Mouse (Mus musculus): Measurements from ENCODE around the gene Raf1.

Raf1 gene

DNA sequence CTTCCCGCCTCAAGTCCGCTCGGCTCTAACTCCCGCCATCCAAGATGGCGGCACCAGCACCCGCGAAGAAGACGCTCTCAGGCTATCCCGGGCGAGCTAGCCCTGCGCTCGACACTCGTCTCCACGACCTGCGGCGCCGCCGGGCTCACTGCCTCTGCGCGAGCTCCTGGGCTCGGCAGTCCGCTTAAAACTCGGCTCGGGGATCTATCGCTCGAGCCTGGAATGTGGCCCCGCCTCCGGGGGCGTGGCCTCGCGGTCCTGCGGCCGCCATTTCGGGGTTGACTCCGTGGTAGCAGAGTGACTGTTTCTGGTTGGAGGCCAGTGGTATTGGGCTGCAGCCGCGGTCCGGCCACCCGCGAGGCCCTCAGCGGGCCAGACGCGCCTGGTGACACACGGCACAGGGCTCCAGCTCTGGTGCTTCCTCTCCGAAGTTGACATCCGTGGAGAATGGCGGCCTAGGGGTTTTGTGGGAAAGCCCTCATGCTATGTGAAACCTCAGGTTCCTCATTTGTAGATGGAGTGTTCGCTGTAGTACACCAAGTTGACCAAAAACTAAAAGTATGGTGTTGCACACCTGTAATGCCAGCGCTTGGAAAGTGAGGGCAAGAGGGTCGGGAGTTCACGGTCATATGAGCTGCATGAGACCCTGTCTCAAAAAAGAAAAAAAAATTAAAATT is at the start of gene Raf1:
TSS of gene Raf1 (minus strand) at position 184 of the 677 bp plus-strand sequence.
- DNase-seq (ENCODE audit: low read depth), result peak; percentile 98

DNA sequence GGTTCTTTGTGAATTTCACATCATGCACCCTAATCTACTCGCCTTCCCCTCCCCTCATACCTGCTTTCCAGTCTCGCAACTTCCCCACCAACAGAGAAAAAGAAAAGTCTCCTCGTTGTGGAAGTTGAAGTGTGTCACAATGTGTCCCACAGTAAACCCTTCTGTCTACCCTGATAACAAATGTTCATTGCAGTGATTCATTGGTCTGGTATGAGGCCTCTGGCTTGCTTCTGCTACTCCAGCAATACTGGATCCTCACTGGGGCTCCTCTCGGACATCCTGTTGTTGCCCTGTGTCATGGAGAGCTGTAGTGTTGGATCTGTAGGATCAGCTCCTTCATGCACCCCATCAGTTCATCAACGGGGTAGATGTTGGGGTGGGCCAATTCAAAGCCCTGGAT is 45.8 kb upstream of the Raf1 start:
- no peak for DNase-seq (ENCODE audit: low read depth)

DNA sequence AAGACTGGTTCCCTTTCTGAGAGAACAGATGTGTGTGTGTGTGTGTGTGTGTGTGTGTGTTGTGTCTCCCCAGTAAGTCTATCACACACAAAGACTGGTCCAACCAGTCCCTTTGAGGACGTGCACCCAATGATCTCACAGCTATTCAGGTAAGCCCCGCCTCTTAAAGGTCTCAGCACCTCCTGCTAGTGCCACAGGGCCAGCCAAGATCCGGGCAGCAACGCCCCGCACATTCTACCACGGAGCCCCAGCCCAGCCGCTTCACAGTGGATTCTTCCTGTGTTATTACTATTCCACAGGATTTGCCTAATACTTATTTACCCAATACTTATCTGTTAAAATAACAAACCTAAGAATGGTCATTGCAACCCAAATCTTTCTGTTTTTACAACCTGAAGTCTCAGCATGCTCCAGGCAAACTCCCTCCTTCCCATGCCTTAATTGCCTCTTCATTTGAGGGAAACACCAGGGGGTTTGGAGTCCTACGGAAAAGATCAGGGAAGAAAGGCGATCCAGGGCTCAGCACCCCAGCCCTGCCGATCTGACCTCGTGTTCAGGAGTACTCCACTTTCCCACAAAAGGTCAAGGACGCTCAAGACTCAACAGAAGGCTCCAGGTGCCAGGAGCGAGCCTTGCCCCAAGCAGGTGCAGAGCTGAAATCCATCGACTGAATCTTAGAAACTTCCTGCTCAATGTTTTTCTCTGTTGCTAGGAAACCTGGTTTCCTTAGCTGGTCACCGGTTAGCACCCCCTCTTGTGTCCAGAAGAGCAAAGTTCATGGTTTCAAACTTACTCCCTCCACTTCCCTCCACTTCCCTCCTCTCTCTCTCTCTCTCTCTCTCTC is 41.5 kb upstream of the Raf1 start:
- DNase-seq (ENCODE audit: low read depth), result peak; percentile 77

DNA sequence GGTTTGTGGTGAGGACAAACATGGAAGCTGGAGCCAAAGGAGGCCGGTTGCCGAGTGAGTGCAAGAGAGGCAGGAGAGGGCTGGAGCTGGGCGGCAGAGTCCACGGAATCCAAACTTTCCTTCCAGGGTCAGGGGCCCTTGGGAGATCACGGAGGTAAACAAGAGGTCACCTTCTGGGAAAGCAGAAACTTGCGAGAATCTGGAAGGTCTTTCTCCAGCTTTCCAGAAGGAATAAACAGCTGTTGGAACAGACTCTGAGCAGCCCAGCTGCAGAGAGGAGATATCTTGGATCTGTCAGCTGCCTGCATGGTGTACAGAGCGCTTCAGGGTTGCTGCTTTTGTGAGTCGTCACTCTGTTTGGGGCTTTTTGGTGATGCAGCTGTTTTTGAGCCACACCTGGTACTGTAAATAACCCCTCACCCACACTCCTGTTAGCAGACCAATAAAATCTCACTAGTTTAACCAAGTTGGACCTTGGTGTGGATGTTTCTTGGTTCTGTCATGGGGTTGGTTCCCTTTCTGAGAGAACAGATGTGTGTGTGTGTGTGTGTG is 40.7 kb upstream of the Raf1 start:
- DNase-seq (ENCODE audit: low read depth), result peak; percentile 50

DNA sequence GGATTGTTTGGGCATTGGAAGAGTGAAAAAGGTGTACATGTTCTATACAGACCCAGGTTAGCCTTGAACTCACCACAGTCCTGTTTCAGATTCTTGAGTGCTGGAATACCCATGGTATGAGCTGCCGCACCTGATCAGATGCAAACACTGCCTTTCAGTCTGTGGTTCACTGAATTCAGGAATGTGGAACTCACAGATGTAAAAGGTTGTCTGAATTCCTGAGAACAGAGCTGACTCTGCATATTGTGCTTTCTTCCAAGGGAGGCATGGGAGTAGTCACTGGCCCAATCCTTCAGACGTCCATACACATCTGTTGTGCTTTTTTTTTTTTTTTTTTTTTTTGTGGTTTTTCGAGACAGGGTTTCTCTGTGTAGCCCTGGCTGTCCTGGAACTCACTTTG is 34.8 kb upstream of the Raf1 start:
- no peak for DNase-seq (ENCODE audit: low read depth)

DNA sequence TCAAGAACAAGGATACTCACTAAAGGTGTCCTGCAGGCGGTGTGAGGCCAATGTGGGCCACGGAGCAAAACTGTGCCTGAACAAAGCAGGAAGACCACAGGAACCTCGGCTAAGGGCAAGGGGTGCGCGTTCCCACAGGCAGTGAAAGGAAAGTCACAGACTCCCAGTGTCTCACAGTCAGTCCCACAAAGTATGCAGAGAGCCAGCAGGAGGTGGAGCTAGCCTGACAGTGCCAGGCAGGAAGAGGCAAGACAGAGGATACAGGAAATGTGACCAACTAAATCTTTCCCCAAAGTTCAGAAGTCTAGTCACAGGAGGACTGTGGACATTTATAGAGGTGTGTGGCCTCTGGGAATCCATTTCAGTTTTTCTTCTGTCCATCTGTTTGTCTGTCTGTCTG is 26.5 kb upstream of the Raf1 start:
- no peak for DNase-seq (ENCODE audit: low read depth)

DNA sequence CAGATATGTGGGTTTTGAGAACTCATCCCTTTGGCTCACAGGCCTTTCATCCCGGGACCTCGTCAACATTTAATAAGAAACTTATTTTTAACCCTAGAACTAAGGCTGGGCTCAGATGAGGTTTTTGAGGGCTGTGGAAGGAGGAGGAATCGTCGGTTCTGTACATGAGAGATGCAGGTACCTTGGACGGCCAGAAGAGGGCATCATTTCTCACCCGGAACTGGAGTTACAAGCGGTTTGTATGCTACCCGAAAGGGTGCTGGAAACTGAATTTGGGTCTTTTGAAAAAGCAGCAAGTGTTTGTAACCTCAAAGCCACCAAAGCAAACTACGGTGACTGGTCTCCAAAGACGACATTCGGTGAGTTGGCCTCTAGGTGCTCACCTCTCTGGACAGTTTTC is 24.9 kb upstream of the Raf1 start:
- peak; percentile 43 for DNase-seq (ENCODE audit: low read depth)

DNA sequence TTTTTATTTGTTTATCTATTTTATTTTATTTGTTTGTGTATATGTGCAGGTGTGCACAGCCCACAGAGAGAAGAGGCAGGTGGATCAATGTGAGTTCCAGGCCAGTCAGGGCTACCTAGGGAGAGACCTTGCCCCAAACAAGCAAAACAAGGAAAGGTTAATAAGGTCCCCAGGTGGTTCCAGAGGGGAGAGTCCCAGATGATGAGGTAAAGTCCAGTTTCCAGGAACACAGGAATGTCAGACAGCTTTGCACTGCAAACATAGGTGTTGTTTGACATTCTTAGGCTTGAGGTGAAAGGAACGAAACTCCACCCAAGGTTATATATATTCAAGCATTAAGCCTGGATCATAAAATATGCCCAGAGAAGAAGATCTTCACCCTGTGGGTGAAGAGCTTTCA is 24.3 kb upstream of the Raf1 start:
- no peak for DNase-seq (ENCODE audit: low read depth)

DNA sequence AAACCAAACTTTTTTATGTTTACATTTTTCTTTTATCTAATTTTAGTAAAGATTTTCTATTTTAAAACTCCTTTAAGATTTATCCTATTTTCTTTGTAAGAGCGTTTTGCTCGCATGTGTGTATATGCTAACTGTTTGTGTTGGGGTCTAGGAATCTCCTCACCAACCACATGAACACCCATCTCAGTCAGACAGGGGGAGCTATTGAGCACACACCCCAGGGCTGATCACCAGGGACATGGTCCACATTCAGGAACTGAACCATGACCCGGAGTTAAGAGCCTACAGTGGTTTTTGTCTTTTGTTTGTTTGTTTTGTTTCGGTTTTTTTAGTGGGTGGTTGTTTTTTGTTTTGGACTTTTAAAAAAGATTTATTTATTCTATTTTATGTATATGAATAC is 22.3 kb upstream of the Raf1 start:
- DNase-seq (ENCODE audit: low read depth), result peak; percentile 71

DNA sequence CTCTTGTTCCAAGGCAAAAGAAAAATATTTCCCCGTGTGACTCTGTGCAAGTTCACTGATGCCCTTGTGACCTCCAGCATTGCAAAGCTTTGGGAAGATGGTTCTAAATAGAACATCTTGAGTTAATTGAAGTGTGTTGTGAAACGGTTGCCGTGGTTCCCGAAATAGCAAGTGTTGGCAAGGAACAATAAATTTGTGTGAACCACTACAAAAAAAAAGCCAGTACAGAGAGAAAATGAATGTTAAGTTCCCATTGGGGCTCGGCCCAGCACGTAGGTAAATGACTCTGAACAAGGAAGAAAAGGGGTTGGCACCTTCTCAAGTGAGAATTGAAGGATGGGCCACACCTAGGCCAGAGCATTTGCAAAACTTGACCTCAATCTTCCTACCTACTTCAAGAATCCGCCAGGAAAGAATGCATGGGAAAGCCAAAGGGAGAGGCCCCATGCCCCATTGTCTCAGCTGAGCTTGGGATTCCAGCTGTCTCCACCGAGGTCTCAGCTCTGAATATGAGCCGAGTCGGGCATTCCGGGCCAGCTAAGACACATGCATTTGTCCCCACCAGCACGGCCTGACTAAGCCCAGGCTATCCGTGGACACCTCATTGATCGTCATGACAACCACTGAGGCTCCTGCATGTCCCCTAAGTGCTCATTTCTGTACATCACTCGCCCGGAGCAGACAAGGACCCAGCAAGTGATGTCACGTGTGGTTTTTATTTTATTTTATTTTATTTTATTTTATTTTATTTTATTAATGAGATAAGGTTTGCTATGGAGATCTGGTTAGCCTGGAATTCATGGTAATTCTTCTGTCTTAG is 21.5 kb upstream of the Raf1 start:
- peak; percentile 67 for DNase-seq (ENCODE audit: low read depth)

DNA sequence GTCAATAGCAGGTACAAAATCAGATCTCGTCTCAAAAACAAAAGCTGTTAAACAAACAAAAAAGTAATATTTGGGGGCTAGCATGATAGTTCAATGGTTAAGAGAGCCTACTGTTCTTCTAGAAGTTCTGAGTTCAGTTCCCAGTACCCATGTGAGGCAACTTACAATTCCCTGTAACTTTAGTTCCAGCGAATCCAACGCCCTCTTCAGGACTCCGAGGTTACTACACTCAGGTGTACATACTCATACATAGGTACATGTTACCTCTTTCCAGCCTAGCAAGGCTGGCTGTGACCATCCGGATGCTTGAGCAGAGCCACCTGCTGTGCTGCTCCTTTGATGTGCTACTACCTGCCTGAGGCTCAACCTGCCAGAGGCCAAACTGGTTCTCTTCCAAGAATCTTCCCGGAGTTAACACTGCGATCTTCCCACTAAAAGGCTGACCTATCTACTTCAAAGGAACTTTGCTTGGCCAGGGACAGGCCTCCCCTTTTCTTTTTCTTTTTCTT is 20.3 kb upstream of the Raf1 start:
- peak; percentile 22 for DNase-seq (ENCODE audit: low read depth)

DNA sequence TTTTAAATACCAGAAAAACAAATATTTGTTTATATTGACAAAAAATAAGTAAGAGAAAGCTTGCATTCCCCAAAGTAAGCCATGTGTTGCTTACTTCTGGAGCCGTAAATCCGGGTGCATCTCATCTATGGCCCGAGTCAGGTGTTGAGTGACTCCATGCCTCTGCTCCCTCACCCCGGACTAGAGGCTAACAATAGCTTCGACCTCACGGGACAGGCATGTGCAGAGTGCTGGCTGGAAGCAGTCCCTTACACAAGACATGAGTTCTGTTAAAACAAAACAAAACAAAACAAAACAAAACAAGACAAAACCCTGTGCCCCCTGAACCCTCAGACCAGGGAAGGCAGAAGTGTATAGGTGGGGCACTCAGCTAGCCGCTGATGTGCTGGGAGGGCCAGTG is 18.7 kb upstream of the Raf1 start:
- DNase-seq (ENCODE audit: low read depth), result no peak

DNA sequence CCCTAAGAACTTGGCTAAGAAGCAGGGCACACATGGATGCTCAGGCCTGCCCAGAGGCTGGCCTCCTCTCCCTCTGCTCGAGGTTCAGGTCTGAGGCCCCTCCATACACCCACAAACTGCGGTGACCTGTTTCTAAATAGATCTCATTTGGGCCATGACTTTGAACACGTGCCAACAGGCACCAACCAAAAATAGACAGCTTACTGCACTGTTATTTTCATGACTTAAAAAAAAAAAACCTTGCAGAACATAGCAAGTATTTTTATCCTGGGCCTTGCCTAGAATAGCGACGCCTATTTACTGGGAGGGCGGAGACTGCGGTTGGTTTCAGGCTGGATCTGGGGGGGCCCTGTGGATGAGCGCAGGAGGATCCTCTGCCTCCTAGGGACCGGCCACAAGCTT is 18.0 kb upstream of the Raf1 start:
- no peak for DNase-seq (ENCODE audit: low read depth)

DNA sequence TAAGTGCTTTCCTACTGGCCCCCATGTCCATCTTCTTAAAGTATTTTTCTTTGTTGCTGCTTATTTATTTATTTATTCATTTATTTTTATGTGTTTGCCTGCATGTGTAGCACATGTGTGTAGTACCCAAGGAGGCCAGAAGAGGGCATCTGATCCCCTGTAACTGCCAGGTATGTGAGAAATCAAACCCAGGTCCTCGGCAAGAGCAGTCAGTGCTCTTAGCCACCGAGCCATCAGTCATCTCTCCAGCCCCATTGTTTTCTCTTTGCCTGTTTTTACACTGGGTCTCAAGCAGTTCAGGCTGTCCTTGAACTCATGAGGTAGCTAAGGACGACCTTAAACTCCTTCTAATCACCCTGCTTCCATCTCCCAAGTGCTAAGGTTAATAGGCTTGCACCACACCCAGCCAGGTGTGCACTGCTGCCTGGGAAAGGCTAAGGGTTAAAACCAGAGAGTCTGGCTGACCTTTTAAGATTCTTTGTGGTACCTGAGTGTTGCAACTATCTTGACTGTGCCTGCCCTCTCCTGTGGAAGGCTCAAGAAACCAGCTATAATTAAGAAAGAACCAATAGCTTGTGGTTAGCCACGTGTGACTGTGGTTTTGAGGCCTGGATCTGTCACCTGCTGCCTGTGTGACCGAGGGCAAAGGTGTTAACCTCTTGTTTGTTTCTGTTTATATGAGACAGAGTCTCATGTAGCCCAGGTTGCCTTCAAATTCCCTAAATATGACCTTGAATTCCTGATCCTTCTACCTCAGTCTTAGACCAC is 16.7 kb upstream of the Raf1 start:
- DNase-seq (ENCODE audit: low read depth), result peak; percentile 48

DNA sequence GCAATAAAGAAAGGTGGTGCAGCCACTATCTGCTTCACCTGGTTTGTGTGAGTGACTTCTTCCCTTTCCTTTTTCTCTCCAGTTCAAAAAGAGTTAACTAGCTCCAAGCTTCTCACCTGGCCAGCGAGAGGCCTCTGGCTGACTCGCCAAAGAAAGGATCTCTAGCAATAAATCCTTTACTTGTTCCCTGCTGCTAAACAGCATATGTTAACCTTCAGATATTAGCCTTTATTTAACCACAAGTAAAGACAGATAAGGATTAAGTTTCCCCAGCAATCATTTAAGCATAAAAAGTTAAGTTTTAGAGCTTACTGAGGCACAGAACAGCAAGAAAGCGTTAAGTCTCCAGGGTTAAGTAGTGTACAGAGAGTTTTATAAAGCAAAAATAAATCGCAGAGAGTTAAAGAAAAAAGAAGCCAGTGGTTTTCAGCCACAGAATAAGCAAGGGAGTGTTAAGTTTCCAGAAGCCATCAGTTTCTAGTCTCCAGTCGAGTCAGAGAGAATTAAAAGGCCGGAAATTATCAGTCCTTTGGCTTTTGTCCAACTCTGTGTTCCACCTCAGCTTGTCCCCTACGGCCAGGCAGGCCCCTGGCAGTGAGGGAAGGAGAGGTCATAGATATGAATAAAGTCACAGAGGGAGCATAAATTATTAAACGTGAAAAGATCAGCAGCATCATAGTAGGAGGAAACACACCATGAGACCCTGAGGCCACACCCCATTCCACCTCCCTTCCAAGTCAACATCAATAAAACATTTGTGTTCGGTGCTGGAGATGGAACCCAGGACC is 15.9 kb upstream of the Raf1 start:
- no peak for DNase-seq (ENCODE audit: low read depth)

DNA sequence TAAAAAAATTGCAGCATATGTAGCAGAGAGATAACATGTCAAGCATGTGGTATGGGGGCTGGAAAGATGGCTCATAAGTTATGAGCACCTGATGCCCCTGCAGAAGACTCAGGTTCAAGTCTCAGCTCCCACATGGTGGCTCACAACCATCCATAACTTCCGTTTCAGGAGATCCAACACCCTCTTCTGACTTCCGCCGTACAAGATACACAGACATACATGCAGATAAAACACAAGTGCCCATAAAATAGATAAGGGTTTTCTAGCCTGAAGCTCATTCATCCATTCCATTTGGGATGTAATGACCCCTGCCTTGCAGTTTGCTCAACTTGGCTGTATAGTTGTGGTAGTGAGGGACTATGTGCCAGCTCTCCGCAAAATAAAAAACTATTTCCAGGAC is 13.7 kb upstream of the Raf1 start:
- no peak for DNase-seq (ENCODE audit: low read depth)

DNA sequence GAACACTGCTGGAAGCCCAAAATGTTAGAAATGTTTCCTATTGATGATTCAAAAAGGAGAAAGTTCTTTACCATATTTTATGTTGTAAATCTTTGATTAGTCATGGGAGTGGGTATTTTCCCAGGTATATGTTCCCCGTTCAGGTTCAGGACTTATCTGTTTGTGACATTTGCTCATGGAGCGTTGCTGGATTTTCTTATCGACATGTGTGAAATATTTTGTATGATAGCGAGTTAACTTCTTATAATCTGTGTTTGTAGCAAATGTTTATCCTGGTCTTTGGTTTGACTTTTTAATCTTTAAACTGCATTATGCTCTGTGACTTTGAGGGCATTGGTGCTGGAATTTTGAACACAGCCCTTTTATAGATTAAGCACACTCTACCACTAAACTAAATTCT is 12.2 kb upstream of the Raf1 start:
- DNase-seq (ENCODE audit: low read depth), result no peak

DNA sequence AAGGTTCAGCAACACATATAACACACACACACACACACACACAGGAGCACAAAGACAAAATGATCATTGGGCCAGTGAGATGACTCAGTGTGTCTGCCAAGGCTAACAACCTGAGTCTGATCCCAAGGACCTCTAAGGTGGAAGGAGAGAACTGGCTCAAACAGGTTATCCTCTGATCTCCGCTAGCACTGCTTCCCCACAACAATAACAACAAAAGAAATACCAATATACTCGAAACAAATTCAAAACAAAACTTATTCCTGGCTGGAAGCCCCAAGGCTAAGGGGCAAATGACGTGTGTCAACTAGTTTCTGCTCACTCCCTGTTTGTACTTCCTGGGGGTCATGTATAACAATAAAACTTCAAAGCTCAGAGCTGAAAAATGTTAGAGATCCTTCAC is 11.3 kb upstream of the Raf1 start:
- no peak for DNase-seq (ENCODE audit: low read depth)

DNA sequence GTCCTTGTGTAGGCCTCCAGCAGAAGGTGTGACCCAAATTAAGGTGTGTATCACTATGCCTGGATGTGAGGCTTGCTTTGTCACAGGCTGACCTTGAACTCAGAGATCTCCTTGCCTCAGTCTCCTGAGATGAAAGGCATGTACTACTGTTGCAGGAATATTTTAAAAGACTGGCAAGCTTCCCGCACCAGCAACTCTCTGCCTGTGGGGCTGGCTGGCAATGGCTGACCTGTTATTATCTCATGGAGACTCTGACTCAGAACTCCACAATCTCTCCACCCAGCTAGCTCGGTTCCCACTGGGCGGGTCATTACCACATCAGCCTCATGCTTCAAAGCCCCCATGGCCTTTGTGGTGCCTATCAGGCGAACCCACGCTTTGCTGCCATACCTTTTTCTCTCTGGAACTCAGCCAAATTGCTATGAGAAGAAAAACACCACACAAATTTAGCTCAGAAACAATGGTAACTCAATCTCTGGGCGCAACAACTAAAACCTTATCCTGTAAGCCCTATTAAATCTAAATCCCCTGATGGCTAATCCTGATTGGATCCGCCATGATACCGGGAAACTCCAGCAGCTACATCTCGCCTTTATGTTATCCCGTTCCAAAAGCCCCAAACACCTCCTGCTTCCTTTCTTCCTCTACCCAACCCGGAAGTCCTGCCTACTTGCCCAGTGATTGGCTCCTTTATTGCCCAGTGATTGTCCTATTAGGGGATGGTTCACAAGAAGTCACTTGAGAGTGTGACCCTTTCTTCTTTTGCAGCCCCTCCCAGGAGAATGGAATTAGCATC is 8.6 kb upstream of the Raf1 start:
- DNase-seq (ENCODE audit: low read depth), result no peak

DNA sequence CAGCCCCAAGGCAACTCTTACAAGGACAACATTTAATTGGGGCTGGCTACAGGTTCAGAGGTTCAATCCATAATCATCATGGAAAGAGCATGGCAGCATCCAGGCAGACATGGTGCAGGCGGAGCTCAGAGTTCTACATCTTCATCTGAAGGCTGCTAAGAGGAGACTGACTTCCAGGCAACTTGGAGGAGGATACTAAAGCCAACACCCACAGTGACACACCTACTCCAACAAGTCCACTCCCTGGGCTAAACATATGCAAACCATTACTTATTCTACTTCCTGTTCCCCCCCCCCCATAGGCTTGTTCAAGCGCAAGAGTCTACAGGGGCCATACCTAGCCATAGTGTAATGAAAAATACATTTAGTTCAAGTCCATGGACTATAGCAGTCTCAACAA is 7.8 kb upstream of the Raf1 start:
- no peak for DNase-seq (ENCODE audit: low read depth)
